Mouse (Mus musculus) hindbrain, embryonic 14.5 days (tissue): ENCODE data around the gene Zfp423. TPM values are rescaled to one million over a fixed set of nuclear protein-coding genes. Genes with fewer than 3 reads are reported as not detected.

Experiments used
- ATAC-seq: fragments of 200-750 bp; cut with Nextera tagmentation; 2 replicates; pipeline ENCODE4 v1.8.0; 2017; ENCODE audit warnings: moderate number of reproducible peaks, mild to moderate bottlenecking, moderate TSS enrichment, moderate library complexity; ENCODE audit not compliant: low FRiP score
- DNase-seq: peaks from one replicate; pipeline ENCODE4 v3.0.0-alpha.2; 2015; ENCODE audit warnings: low spot score
- H3K27ac ChIP-seq: fragments of 300-500 bp; sonication (generic); 2 replicates; pipeline ENCODE4 v1.5.1; 2014; ENCODE audit warnings: mild to moderate bottlenecking, moderate library complexity
- H3K27me3 ChIP-seq: fragments of 300-500 bp; sonication (generic); 2 replicates; pipeline ENCODE4 v1.6.1; 2014; ENCODE audit warnings: mild to moderate bottlenecking, low read length, mixed read lengths; ENCODE audit not compliant: control insufficient read depth, insufficient read depth
- H3K36me3 ChIP-seq: fragments of 300-500 bp; sonication (generic); replicated peaks from 2 replicates; pipeline ENCODE4 v1.6.1; 2014; ENCODE audit not compliant: control insufficient read depth, insufficient read depth
- H3K4me1 ChIP-seq: fragments of 300-500 bp; sonication (generic); replicated peaks from 2 replicates; pipeline ENCODE4 v1.6.1; 2014; ENCODE audit warnings: antibody characterized with exemption, low read length, mixed read lengths; ENCODE audit not compliant: control insufficient read depth, insufficient read depth
- H3K4me2 ChIP-seq: fragments of 300-500 bp; sonication (generic); replicated peaks from 2 replicates; pipeline ENCODE4 v1.6.1; 2014; ENCODE audit warnings: mild to moderate bottlenecking, moderate library complexity
- H3K4me3 ChIP-seq: fragments of 300-500 bp; sonication (generic); replicated peaks from 2 replicates; pipeline ENCODE4 v1.5.1; 2014; ENCODE audit warnings: mild to moderate bottlenecking, low read length
- H3K9ac ChIP-seq: fragments of 300-500 bp; sonication (generic); 2 replicates; pipeline ENCODE4 v1.6.1; 2014
- H3K9me3 ChIP-seq: fragments of 300-500 bp; sonication (generic); 2 replicates; pipeline ENCODE4 v1.6.1; 2016; ENCODE audit warnings: low read length; ENCODE audit not compliant: control insufficient read depth
- WGBS: fragments of 180-500 bp; shearing (Covaris S2); extraction: QIAGEN DNeasy Blood & Tissue Kit; methylation state at CpG from one replicate; pipeline ENCODE4 v1.1.7; 2014; 5-methylcytosine and 5-hydroxymethylcytosine counted together
- polyA plus RNA-seq: library from polyadenylated mRNA; unstranded; fragments of >200 nt; fragmentation: Nextera tagmentation; extraction: Ambion mirVana; gene quantifications from 2 replicates; pipeline ENCODE4 v1.2.1, GENCODE M21; 2014

The Zfp423 gene
- polyA plus RNA-seq, 1 experiment from 2014 or later, result 42.3 TPM

DNA sequence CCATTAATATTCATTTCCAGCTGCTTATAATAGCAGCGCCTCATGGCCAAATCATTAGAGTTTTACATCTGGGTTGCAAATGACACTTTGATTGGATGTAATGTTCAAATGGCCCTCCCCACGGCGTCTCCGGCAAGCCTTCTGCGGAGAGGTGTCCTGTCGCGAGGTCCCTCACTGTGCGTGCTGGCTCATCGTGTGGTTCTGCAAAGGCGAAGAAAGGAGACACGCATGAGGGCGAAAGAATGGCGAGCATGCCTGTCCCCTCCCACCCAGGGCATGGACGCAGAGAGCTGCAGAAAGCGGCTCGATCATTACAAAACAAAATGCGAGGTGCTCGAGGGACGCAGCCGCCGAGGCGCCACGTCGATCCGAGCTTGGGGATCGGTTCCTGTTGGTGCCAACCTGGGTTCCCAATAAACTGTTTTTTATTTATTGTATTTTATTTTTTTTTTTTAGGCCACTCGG lies 297.1 kb downstream of the Zfp423 start:
- DNase-seq, result peak; percentile 61
- 6% methylated on average over 27 of the region's 27 CpGs for WGBS
- Histone ChIP-seq H3K4me2 (peak overlapping the region; percentile 49), H3K4me1 (peaks cover 54% of the 10 kb centered on the region), H3K9me3 (no peaks in the 10 kb centered on the region), H3K27me3 (no peaks in the 10 kb centered on the region), H3K4me3 (peak overlapping the region; percentile 13), H3K9ac (peak overlapping the region; percentile 52), H3K27ac (peak overlapping the region; percentile 82), H3K36me3 (no peaks in the 10 kb centered on the region)
- no peak for ATAC-seq

DNA sequence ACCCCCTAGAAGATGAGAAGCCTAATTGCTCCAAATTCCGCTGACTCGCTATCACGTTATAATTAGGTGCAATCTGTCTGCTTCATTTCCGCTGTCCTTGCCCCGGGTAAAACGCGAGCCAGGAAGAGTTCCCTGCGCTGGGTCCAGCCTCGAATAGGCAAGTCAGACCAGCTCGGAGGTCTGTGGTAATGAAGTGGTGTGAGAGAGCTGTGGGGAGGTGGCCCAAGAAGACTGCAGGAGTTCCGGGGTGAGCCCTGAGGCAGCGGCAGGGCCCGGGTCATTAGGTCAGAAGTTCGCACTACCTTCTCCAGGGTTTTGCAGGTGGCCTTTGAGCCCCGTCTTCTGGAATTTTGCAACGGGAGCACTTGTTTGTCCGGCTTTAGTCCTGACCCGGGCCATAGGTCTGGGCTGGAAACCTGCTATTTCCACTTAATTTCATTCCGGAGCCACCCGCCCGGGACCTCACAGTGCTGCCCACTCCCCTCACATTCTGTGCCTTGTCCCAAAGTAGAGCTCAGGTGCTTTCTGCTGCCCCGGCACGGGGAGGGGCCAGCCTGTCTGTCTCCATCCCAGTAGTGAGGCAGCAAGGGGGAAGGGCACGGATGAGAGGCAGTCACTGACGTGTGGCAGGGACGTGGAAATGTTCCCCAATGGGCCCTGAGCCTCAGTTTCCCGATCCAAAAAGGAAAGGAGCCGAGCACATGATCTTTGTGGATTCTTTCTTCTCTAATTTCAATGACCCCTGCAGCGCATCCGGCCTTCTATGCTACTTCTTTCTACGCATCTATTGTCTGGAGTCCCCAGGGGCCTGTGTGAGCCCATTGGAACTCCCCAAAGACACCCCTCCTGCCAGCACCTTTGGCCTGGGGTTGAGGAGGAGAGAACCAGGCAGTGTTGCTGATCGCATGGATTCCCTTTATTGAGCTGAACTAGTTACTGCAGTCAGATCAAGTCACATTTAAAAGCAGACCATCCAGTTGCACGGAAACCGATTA lies 298.2 kb downstream of the Zfp423 start:
- no peaks in the 10 kb centered on the region for H3K27me3 ChIP-seq
- H3K9ac ChIP-seq, result peak overlapping the region; percentile 1; the same call in 1 of the 2 replicates
- 11% methylated on average over 34 of the region's 34 CpGs for WGBS
- H3K4me3 ChIP-seq, result no peak overlapping the region
- ATAC-seq (no peak), DNase-seq (no peak)
- H3K36me3 ChIP-seq, result no peaks in the 10 kb centered on the region
- H3K27ac ChIP-seq, result peak overlapping the region; percentile 51
- H3K4me2 ChIP-seq, result peak overlapping the region; percentile 15; the same call in 1 of the 2 replicates
- no peaks in the 10 kb centered on the region for H3K9me3 ChIP-seq
- H3K4me1 ChIP-seq, result peaks cover 57% of the 10 kb centered on the region

DNA sequence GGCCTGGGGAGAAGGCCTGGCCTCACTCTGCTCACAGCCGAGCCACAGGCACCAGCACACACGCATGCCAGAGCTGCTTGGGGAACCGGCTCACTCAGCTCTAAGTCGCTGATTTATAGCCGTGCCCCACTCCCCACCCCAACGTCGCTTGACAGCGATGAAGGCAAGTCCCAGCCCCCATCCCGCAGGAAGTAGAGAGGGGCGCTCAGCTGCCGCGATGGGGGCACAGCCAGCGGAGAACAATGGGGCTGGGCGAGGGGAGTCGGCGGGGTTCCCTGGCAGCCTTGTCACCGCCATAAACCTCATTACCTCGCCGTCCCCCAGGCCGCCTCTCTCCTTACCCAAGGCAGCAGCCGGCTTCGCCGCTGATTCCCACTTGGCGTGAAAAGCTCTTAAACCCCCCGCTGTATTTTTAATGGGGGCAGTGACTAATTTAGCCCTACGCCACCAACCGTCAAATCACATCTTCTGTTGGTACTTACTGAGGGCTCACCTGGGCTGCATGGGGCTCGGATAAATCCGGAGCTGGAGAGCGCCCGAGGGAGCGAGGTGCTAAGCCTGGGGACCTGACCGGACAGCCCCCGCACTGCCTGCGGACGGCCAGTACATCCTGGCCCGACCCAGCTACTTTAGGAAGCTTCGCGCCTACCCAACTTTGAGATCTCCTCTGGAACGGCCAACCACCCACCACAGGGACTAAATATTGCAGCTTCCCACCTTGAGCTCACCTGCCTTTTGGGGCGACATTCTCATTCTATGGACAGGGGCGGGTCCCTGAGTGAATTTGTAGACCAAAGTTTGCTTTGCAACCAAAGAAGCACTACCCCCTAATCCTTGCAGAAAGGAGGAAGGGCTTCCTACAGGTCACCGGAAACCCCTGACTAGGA lies 299.1 kb downstream of the Zfp423 start:
- Histone ChIP-seq H3K4me3 (peak overlapping the region; percentile 11; the same call in 1 of the 2 replicates), H3K4me2 (peak overlapping the region; percentile 43), H3K27ac (peak overlapping the region; percentile 75), H3K27me3 (no peaks in the 10 kb centered on the region), H3K9me3 (no peaks in the 10 kb centered on the region), H3K4me1 (peaks cover 61% of the 10 kb centered on the region), H3K9ac (peak overlapping the region; percentile 46), H3K36me3 (no peaks in the 10 kb centered on the region)
- peak; percentile 43; the same call in 1 of the 2 replicates for ATAC-seq
- 4% methylated on average over 43 of the region's 43 CpGs for WGBS
- DNase-seq, result peak; percentile 63

DNA sequence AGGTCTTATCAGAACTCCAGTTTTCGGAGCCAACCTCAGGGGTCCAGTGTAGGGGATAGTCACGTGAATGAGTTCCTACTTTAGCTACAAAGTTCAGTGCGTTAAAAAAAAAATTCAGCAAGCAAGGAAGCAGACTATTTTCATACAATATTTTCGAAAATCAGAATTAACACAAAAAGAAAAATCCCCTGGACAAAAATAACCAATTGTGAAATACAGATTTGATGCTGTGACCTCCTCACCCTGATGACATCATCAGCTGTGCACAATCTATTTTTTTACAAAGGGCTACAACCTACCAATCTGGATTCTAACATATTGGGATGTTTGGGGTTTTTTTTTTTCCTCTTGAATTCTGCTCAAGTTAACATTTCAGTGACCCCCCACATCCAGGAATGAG lies 301.9 kb downstream of the Zfp423 start:
- Histone ChIP-seq H3K4me3 (no peak overlapping the region), H3K36me3 (no peaks in the 10 kb centered on the region), H3K4me2 (no peak overlapping the region), H3K27ac (no peak overlapping the region), H3K9ac (no peak overlapping the region), H3K27me3 (no peaks in the 10 kb centered on the region), H3K9me3 (no peaks in the 10 kb centered on the region), H3K4me1 (peaks cover 43% of the 10 kb centered on the region)
- 84% methylated on average over 4 of the region's 4 CpGs for WGBS
- ATAC-seq (no peak), DNase-seq (no peak)

- no peaks in the 10 kb centered on the region for H3K27me3 ChIP-seq
- DNase-seq (peak; percentile 60), ATAC-seq (peak; percentile 66)
- no peak overlapping the region for H3K27ac ChIP-seq
- peaks cover 37% of the 10 kb centered on the region for H3K4me1 ChIP-seq
- WGBS, result 11% methylated on average over 35 of the region's 35 CpGs
- H3K36me3 ChIP-seq, result no peaks in the 10 kb centered on the region
- H3K9me3 ChIP-seq, result no peaks in the 10 kb centered on the region
- H3K4me3 ChIP-seq, result peak overlapping the region; percentile 30
- H3K4me2 ChIP-seq, result peak overlapping the region; percentile 57
- 0 out of 2 replicates have a peak overlapping the region, but pooled peaks have one; percentile 25 for H3K9ac ChIP-seq
Observed at GRCm38 (mm10) chr8:87656484-87657230, 302.7 kb downstream of the Zfp423 start.

- WGBS, result 85% methylated on average over 9 of the region's 9 CpGs
- peak overlapping the region; percentile 57 for H3K4me2 ChIP-seq
- no peak for ATAC-seq
Observed at GRCm38 (mm10) chr8:87655946-87656345, 303.4 kb downstream of the Zfp423 start.

DNA sequence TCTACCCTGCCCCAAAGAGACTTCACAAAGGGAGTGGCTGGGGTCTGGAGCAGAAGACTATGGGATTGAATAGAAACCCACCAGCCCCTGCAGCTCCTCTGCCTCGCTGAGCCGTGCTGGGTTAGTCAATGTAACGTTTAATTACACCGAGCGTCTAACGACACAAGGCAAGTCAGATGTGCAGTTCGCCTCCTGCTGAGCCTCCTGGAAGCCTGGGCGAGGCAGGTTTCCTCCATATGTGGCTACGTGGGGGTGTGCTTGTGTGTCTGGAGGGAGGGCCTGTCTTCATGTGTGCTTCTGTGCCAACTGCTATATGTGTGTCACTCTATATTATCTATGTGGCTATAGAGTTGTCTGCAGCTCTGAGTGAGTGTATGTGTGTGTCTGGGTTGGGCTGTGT lies 311.6 kb downstream of the Zfp423 start:
- no peak overlapping the region for H3K27ac ChIP-seq
- no peak overlapping the region for H3K9ac ChIP-seq
- DNase-seq (no peak), ATAC-seq (no peak)
- no peak overlapping the region for H3K4me2 ChIP-seq
- H3K36me3 ChIP-seq, result no peaks in the 10 kb centered on the region
- no peaks in the 10 kb centered on the region for H3K9me3 ChIP-seq
- 69% methylated on average over 9 of the region's 9 CpGs for WGBS
- H3K27me3 ChIP-seq, result no peaks in the 10 kb centered on the region
- H3K4me1 ChIP-seq, result peaks cover 18% of the 10 kb centered on the region
- H3K4me3 ChIP-seq, result no peak overlapping the region

More at GRCm38 (mm10) chr8:87655946-87656345, 303.4 kb downstream of the Zfp423 start:
- Histone ChIP-seq H3K9ac (no peak overlapping the region), H3K4me3 (no peak overlapping the region), H3K36me3 (no peaks in the 10 kb centered on the region), H3K9me3 (no peaks in the 10 kb centered on the region), H3K4me1 (peaks cover 30% of the 10 kb centered on the region), H3K27ac (no peak overlapping the region), H3K27me3 (no peaks in the 10 kb centered on the region)
- DNase-seq, result no peak

GRCm38 (mm10) chr8:87645829-87646483 lies 313.4 kb downstream of the Zfp423 start:
- H3K4me2 ChIP-seq, result no peak overlapping the region
- ATAC-seq (0 out of 2 replicates have a peak, but pooled peaks have one; percentile 7), DNase-seq (no peak)
- no peaks in the 10 kb centered on the region for H3K36me3 ChIP-seq
- H3K9ac ChIP-seq, result no peak overlapping the region
- peaks cover 18% of the 10 kb centered on the region for H3K4me1 ChIP-seq
- WGBS, result 52% methylated on average over 5 of the region's 5 CpGs
- no peak overlapping the region for H3K4me3 ChIP-seq
- no peaks in the 10 kb centered on the region for H3K9me3 ChIP-seq
- no peaks in the 10 kb centered on the region for H3K27me3 ChIP-seq
- H3K27ac ChIP-seq, result peak overlapping the region; percentile 69
